Mouse (Mus musculus) liver, adult 2 months (tissue): ENCODE data around the gene Dusp5. TPM values are rescaled to one million over a fixed set of nuclear protein-coding genes. Genes with fewer than 3 reads are reported as not detected.
A peak's percentile ranks its signal among the peaks of the same experiment; 100 is the strongest.

Experiments
- DNase-seq: peaks from one replicate; pipeline ENCODE4 v3.0.0-alpha.2; 2011; ENCODE audit warnings: low read depth, low spot score; ENCODE audit errors: extremely low read depth
- H3K27ac ChIP-seq: fragments of 200-500 bp; replicated peaks from 2 replicates; pipeline ENCODE4 v1.5.1; 2012; ENCODE audit warnings: low read depth, mild to moderate bottlenecking, control low read depth, inconsistent platforms, low read length; ENCODE audit not compliant: insufficient read depth
- H3K27me3 ChIP-seq: fragments of 200-500 bp; 2 replicates; pipeline ENCODE4 v1.6.1; 2012; ENCODE audit warnings: mild to moderate bottlenecking, moderate library complexity, low read length, inconsistent platforms; ENCODE audit not compliant: control insufficient read depth, insufficient read depth
- H3K36me3 ChIP-seq: fragments of 200-500 bp; 2 replicates; pipeline ENCODE4 v1.6.1; 2012; ENCODE audit warnings: low read length, inconsistent platforms; ENCODE audit not compliant: control insufficient read depth, insufficient read depth
- H3K4me1 ChIP-seq: fragments of 200-500 bp; 2 replicates; pipeline ENCODE4 v1.6.1; 2011; ENCODE audit warnings: low read length; ENCODE audit not compliant: control insufficient read depth, insufficient read depth
- H3K4me3 ChIP-seq: fragments of 200-500 bp; 2 replicates; pipeline ENCODE4 v1.5.1; 2011; ENCODE audit warnings: low read depth, mild to moderate bottlenecking, control low read depth, low read length, moderate library complexity; ENCODE audit not compliant: insufficient read depth
- H3K79me2 ChIP-seq: fragments of 200-500 bp; 2 replicates; pipeline ENCODE4 v1.6.1; 2012; ENCODE audit warnings: inconsistent platforms, mild to moderate bottlenecking, low read length, moderate library complexity; ENCODE audit not compliant: control insufficient read depth, insufficient read depth
- H3K9ac ChIP-seq: fragments of 200-500 bp; 2 replicates; pipeline ENCODE4 v1.6.1; 2012; ENCODE audit warnings: low read depth, mild to moderate bottlenecking, control low read depth, inconsistent platforms, low read length
- CTCF ChIP-seq: fragments of 200-500 bp; IDR thresholded peaks from 2 replicates; pipeline ENCODE4 v1.5.1; 2011; ENCODE audit warnings: low read depth, low read length, control low read depth
- POLR2A ChIP-seq: fragments of 200-500 bp; IDR thresholded peaks from 2 replicates; pipeline ENCODE4 v1.6.1; 2011; ENCODE audit warnings: low read length, control low read depth; ENCODE audit not compliant: insufficient read depth; ENCODE audit errors: extremely low read depth
- WGBS: fragments of 180-500 bp; shearing (Covaris S2); methylation state at CpG from one replicate; pipeline ENCODE4 v1.1.7; 2018; 5-methylcytosine and 5-hydroxymethylcytosine counted together
- polyA plus RNA-seq: library from polyadenylated mRNA; depleted of rRNA; stranded (reverse); fragments of >200 nt; gene quantifications from 2 replicates; pipeline ENCODE4 v1.2.3, GENCODE M21; 2012
- total RNA-seq: library from RNA; depleted of rRNA; stranded (reverse); fragments of >200 nt; gene quantifications from 2 replicates; pipeline ENCODE4 v1.2.3, GENCODE M21; 2014

Dusp5 gene
- total and polyA plus RNA-seq, 2 experiments = 0.18 to 1.2 TPM

- TF ChIP-seq POLR2A (no peak), CTCF (no peak)
- 0 out of 2 replicates have a peak, but pooled peaks cover 3% of the 10 kb centered on the region for H3K27me3 ChIP-seq
- H3K9ac ChIP-seq = no peak overlapping the region
- no peak overlapping the region for H3K27ac ChIP-seq
- H3K4me3 ChIP-seq = no peak overlapping the region
- WGBS = 71% methylated on average over 10 of the region's 10 CpGs
- no peaks in the 10 kb centered on the region for H3K79me2 ChIP-seq
- DNase-seq = no peak
- H3K36me3 ChIP-seq = no peaks in the 10 kb centered on the region
- no peaks in the 10 kb centered on the region for H3K4me1 ChIP-seq
Measured at GRCm38 (mm10) chr19:53519981-53520380, 8.9 kb upstream of the Dusp5 start.

- TF ChIP-seq POLR2A (no peak), CTCF (no peak)
- no peak overlapping the region for H3K9ac ChIP-seq
- H3K27me3 ChIP-seq = 0 out of 2 replicates have a peak, but pooled peaks cover 3% of the 10 kb centered on the region
- no peaks in the 10 kb centered on the region for H3K79me2 ChIP-seq
- no peaks in the 10 kb centered on the region for H3K36me3 ChIP-seq
- DNase-seq = no peak
- no peaks in the 10 kb centered on the region for H3K4me1 ChIP-seq
- H3K4me3 ChIP-seq = no peak overlapping the region
- WGBS = 46% methylated on average over 11 of the region's 11 CpGs
- no peak overlapping the region for H3K27ac ChIP-seq
Measured at GRCm38 (mm10) chr19:53521137-53521795, 7.6 kb upstream of the Dusp5 start.

GRCm38 (mm10) chr19:53527480-53527879 lies 1.4 kb upstream of the Dusp5 start:
- Histone ChIP-seq H3K27ac (no peak overlapping the region), H3K4me3 (no peak overlapping the region), H3K9ac (no peak overlapping the region), H3K4me1 (no peaks in the 10 kb centered on the region), H3K36me3 (no peaks in the 10 kb centered on the region), H3K79me2 (no peaks in the 10 kb centered on the region), H3K27me3 (no peaks in the 10 kb centered on the region)
- WGBS = 52% methylated on average over 10 of the region's 10 CpGs
- DNase-seq = no peak
- no peak for TF ChIP-seq POLR2A
- no peak for TF ChIP-seq CTCF

- 5% methylated on average over 13 of the region's 13 CpGs for WGBS
Measured at GRCm38 (mm10) chr19:53528131-53528621, 733 bp upstream of the Dusp5 start.

GRCm38 (mm10) chr19:53529455-53529704 lies 471 bp downstream of the Dusp5 start:
- TF ChIP-seq CTCF (no peak), POLR2A (no peak)
- DNase-seq = no peak
- no peak overlapping the region for H3K27ac ChIP-seq
- H3K9ac ChIP-seq = peak overlapping the region; percentile 78
- H3K4me3 ChIP-seq = peak overlapping the region; percentile 76
- no peaks in the 10 kb centered on the region for H3K79me2 ChIP-seq
- H3K27me3 ChIP-seq = no peaks in the 10 kb centered on the region
- 1% methylated on average over 23 of the region's 36 CpGs for WGBS
- H3K4me1 ChIP-seq = no peaks in the 10 kb centered on the region
- H3K36me3 ChIP-seq = no peaks in the 10 kb centered on the region

More at GRCm38 (mm10) chr19:53528131-53528621, 733 bp upstream of the Dusp5 start:
- Histone ChIP-seq H3K27ac (no peak overlapping the region), H3K79me2 (no peaks in the 10 kb centered on the region), H3K4me3 (peak overlapping the region; percentile 76; the same call in 1 of the 2 replicates), H3K36me3 (no peaks in the 10 kb centered on the region), H3K9ac (peak overlapping the region; percentile 81), H3K27me3 (no peaks in the 10 kb centered on the region), H3K4me1 (no peaks in the 10 kb centered on the region)
- TF ChIP-seq CTCF = no peak
- no peak for TF ChIP-seq POLR2A
- no peak for DNase-seq

- TF ChIP-seq POLR2A (no peak), CTCF (no peak)
- Histone ChIP-seq H3K4me3 (peak overlapping the region; percentile 76), H3K9ac (peak overlapping the region; percentile 78), H3K36me3 (no peaks in the 10 kb centered on the region), H3K27ac (no peak overlapping the region), H3K27me3 (no peaks in the 10 kb centered on the region), H3K79me2 (no peaks in the 10 kb centered on the region), H3K4me1 (no peaks in the 10 kb centered on the region)
- WGBS = 17% methylated on average over 31 of the region's 31 CpGs
- DNase-seq = no peak
Measured at GRCm38 (mm10) chr19:53529705-53530562, 1.0 kb downstream of the Dusp5 start.
